Mouse (Mus musculus) gastrocnemius, postnatal 10 days (tissue): ENCODE results near the gene Adtrp. TPM values are rescaled to one million over a fixed set of nuclear protein-coding genes. Genes with fewer than 3 reads are reported as not detected.

Experiments
- total RNA-seq, 2 experiments: library from RNA; stranded (reverse); gene quantifications; 2 replicates each; pipeline ENCODE4 v1.2.3; 2021

Gene Adtrp
- total RNA-seq, 2 experiments from 2014 or later: not detected

Other genes with a start within 250 kb of the Adtrp start
- 10 to 100 TPM; 21.6 to 24.5 TPM for gene Tmem170b, start 241.8 kb downstream of the Adtrp start, total RNA-seq
- 10 to 100 TPM; 13.7 to 22.9 TPM for gene Hivep1, start 204.3 kb upstream of the Adtrp start, total RNA-seq